ENCODE assay signal across 14 mouse cellular contexts in genomic region chr19:26473211-26473610, GRCm38 (mm10).
"Had no signal": no experiment of that assay in that cellular context is flagged by ENCODE, and none has a peak within 500 bp of the region (broad histone marks: within the 10 kb centered on the region; RNA-seq: fewer than 3 reads in every experiment).

No protein-coding gene starts in this region.

- H3K36me3 ChIP-seq: lung, embryonic 15.5 days; midbrain, embryonic 13.5 days; midbrain, embryonic 15.5 days; neural tube, embryonic 12.5 days had no signal

- H3K9me3 ChIP-seq: lung, embryonic 15.5 days; megakaryocyte, embryonic 14.5 days; midbrain, embryonic 13.5 days; midbrain, embryonic 15.5 days; neural tube, embryonic 12.5 days had no signal

- H3K9ac ChIP-seq: lung, embryonic 15.5 days; midbrain, embryonic 13.5 days; midbrain, embryonic 15.5 days; neural tube, embryonic 12.5 days had no signal

- DNase-seq: lung, adult 2 months; lung, postnatal 14 days; lung, postnatal 36 days; right cerebral cortex, postnatal 14 days; thymus, adult 2 months; thymus, postnatal 36 days had no signal

- H3K27ac ChIP-seq: lung, embryonic 15.5 days; macrophage; midbrain, embryonic 13.5 days; midbrain, embryonic 15.5 days; neural tube, embryonic 12.5 days had no signal

- ATAC-seq: lung, postnatal 0 days; midbrain, embryonic 13.5 days; midbrain, embryonic 15.5 days had no signal

- H3K4me2 ChIP-seq: lung, embryonic 15.5 days; midbrain, embryonic 11.5 days; midbrain, embryonic 13.5 days; midbrain, embryonic 15.5 days; neural tube, embryonic 12.5 days had no signal

- H3K4me1 ChIP-seq: megakaryocyte, embryonic 14.5 days; midbrain, embryonic 15.5 days; neural tube, embryonic 12.5 days had no signal

- H3K4me3 ChIP-seq: lung, embryonic 15.5 days; megakaryocyte, embryonic 14.5 days; midbrain, embryonic 13.5 days; midbrain, embryonic 15.5 days; neural tube, embryonic 12.5 days had no signal

- H3K27me3 ChIP-seq: lung, embryonic 15.5 days; megakaryocyte, embryonic 14.5 days; midbrain, embryonic 15.5 days; neural tube, embryonic 12.5 days had no signal
